Mouse (Mus musculus) gastrocnemius, postnatal 10 days (tissue): ENCODE measurements around the gene Eif2a. TPM values are rescaled to one million over a fixed set of nuclear protein-coding genes. Genes with fewer than 3 reads are reported as not detected.

ENCODE experiments used
- total RNA-seq, 2 experiments: library from RNA; stranded (reverse); gene quantifications; 2 replicates each; pipeline ENCODE4 v1.2.3; 2021

Eif2a gene
- total RNA-seq, 2 experiments from 2014 or later = 48.2 to 50.7 TPM

Other genes with a start within 250 kb of the Eif2a start
- gene Tsc22d2, start 111.1 kb upstream of the Eif2a start, total RNA-seq = 10 to 100 TPM; 22.5 to 28.3 TPM
- gene Serp1, start 71 bp downstream of the Eif2a start, total RNA-seq = 10 to 100 TPM; 16.5 to 19.4 TPM
- gene Selenot, start 50.8 kb downstream of the Eif2a start, total RNA-seq = 10 to 100 TPM; 80.2 to 92.4 TPM
- under 1 TPM in 1 of 2 experiments, not detected in 1; 0.23 TPM for gene Erich6, start 111.4 kb downstream of the Eif2a start, total RNA-seq
- 10 to 100 TPM; 10.1 to 12.7 TPM for gene Siah2, start 166.6 kb downstream of the Eif2a start, total RNA-seq